Mouse (Mus musculus) thymus, adult 18-20 months (tissue): ENCODE measurements around the gene Glrx2.
A peak's percentile ranks its signal among the peaks of the same experiment; 100 is the strongest.
"Not testable (repeated sequence)": the region's sequence is repeated elsewhere in the genome, so short reads cannot be mapped to it uniquely, and the experiment has no call there.

Experiments
- DNase-seq, 2 experiments: peaks; one replicate each; pipeline ENCODE4 v3.0.0; 2022; ENCODE audit warnings: mixed read lengths in 2 of 2

The Glrx2 gene

DNA sequence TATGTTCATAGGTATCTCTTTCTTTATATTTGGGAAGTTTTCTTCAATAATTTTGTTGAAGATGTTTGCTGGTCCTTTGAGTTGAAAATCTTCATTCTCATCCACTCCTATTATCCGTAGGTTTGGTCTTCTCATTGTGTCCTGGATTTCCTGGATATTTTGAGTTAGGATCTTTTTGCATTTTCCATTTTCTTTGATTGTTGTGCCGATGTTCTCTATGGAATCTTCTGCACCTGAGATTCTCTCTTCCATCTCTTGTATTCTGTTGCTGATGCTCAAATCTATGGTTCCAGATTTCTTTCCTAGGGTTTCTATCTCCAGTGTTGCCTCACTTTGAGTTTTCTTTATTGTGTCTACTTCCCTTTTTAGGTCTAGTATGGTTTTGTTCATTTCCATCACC lies at the start of gene Glrx2:
Gene Glrx2 (plus strand): TSS at position 301 of the 400 bp plus-strand sequence.
- DNase-seq: not testable (repeated sequence)

DNA sequence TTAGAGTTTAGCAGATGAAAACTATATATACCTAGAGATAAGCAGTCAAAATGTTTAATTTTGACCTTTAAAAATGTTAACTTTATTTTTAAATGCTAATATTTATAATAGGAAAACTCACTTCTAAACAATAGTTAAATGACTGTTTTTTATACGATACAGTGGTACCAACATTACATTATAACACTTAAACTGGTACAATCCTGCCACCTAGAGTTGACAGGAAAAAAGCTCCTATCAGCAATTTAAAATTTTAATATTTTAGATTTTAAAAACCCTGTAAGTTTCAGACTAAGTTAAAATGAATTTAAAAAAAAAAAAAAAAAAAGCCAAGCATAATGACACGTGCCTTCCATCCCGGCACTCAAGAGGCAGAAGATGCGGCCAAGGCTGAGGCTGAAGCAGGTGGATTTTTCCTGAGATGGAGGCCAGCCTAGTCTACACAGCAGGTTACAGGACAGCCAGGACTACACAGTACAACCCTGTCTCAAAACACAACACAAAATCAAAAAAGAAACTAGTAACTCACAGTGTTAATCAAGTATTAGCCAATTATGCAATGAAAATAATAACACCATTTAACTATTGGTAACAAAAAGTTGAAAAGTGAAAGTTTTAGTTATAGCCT lies 40.3 kb upstream of the Glrx2 start:
- DNase-seq: no peak

DNA sequence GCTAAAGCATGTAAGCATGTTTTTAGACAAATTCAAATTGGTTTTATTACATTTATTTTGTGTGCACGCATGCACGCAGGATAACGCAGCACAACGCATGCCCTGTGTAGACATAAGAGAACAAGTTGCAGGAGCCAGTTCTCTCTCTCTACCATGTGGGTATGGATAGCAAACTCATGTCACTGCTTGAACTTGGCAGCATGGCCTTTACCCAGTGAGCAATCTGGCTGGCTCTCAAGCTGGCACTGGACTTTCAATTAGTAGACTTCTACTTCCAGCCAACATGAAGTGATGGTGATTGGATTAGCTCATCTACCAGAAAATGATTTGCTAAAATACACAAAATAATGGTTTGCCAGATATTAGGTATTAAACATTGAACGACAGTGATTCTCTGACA lies 35.0 kb upstream of the Glrx2 start:
- DNase-seq: no peak

DNA sequence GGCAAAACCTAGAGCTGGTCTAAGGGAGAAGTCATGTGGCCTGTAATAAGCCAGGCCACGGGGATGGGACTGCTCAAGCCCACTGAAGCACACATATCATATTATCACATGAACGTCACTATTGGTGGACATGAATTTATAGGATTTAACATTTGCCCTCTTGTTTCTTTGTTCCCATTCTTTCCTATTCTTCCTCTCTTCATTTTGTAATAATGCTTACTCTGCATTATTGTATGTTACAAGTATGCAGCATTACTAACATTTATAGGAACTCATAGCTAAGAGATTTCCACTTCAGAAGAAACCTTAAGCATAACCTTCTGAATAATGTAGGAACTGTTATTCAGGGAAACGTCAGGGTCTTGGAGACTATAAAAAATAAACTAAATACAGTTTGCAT lies 31.3 kb upstream of the Glrx2 start:
- DNase-seq: no peak

DNA sequence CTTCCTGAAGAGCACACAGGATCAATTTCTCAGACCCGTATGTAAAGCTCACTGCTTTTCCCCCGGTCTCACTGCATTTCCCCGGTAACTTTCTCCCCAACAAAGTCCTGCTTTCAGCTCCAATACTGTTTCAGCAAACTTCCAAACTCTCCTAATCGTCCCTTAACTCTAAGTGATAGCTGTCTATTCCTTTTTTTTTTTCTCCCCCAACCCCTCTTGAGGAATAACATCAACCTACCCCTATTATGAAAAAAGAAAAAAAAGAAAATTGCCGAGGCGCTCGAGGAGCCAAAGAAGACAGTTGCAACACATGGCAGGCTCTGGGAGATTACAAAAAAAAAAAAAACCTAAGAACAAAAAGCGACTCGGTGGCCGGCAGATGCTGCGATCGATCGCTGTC lies 14.4 kb upstream of the Glrx2 start:
- DNase-seq: no peak

DNA sequence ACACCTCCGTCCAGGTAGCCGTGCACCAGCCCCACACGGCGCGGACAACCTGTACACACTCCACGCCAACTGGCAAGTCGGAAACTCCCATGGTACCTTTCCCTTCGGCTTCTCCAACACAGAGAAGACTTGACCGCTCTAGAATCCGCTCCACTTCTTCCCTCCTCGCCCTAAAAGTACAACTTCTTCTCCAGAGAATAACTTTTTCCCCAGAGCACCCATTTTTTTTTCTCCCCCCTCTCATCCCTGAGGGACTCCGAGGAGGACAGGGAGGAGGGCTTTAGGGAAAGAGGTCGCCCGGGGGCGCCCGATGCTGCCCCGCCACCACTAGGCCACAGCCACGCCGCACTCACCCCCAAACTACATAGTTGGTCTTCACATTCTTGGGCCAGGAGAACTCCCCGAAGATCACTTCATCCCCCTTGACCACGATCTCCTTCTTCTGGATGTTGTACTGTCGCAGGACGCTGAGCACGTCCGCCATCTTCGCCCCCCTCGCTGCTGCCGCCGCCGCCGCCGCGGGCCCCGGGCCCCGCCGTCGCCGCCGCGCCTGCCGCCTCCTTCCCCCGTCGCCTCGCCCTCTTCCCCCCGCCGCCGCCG lies 13.9 kb upstream of the Glrx2 start:
- no peak for DNase-seq

DNA sequence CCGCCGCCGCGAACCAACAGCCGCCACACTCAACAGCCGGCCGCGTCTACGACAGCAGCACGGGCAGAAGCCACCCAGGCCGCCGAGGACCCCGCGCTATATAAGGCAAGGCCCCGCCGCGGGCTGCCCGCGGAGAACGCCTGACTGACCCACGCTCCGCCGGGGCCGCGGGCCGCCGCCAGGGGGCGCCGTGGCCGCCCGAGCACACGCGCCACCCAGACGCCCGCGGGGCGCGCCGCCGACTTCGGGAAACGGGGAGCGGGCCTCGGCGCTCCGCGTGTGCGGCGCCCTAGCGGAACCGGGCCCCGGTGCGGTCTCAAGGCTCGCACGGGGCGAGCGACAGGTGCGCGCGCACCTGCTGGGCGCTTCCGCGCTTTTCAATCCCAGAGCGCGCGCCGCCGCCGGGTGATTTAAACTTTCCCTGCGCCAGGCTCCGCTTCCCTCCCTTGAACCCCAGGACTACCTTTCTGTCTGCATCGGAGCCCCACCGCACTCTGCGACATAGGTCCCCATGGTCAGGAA lies 13.3 kb upstream of the Glrx2 start, which contains the start of gene Cdc73:
Gene Cdc73 (minus strand): TSS at position 153 of the 522 bp plus-strand sequence.
- DNase-seq: peak; percentile 86 to 87

DNA sequence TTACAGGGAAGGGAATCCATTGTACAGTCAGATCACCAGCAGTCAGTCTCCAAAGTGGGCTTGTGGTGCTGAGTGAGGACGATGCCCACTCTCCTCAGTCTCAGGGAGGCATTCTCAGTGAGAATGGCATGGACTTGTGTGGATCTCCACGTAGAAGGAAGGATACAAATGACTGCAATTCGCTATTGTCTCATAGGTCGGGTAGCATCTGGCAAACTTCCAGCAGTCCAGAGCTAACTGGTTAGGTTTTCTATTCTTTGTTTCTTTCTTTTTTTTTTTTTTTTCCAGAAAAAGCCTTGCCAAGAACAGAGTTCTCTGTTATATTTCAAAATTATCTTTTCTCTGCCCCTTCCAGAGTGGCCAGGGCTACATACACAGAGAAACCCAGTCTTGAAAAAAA lies 9.1 kb upstream of the Glrx2 start:
- DNase-seq: no peak

DNA sequence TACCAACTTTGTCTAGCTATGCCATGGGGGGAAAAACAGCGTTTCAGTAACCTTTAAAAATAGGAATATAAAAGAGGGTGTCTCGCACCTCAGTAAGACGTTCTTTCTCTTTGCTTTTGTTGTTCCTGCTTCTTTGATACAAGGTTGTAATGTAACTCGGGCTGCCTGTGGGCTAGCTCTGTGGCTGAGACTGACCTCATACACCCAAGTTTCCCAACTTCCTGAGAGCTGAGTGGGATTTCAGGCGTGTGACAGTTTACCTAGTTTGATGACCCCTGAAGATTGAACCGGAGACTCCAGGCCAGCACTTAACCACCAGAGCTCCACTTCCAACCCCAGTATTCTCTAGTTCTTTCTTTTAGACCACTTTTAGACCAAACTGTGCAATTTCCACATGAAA lies 7.8 kb upstream of the Glrx2 start:
- DNase-seq: no peak

DNA sequence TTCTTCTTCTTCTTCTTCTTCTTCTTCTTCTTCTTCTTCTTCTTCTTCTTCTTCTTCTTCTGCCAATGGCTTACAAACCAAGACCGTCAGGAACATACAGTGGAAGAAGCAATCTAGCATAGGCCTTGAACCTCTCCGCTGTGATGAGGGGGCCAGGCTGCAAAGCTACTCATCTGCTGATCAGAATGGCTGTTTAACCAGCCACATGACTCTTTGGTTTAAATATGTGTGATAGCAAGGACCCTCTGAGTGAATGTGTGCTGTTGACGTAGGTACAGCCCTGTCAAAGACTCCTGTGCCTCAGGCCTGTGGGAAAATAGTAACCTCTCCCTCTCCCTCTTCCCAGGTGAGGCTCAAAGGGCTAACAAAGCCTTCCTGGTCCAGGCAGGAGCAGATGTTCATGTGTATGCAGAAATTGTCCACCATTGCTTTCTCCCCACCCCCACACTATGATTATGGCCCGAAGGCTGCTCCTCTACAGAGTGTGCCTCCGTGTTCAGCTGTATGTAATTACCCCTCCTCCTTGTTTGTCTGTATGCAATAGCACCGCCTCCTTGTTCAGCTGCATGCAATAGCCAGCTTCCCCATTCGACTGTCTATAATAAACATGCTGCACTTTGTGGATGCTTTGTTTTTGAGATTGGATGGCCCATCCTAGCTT lies 6.0 kb upstream of the Glrx2 start:
- no peak for DNase-seq

DNA sequence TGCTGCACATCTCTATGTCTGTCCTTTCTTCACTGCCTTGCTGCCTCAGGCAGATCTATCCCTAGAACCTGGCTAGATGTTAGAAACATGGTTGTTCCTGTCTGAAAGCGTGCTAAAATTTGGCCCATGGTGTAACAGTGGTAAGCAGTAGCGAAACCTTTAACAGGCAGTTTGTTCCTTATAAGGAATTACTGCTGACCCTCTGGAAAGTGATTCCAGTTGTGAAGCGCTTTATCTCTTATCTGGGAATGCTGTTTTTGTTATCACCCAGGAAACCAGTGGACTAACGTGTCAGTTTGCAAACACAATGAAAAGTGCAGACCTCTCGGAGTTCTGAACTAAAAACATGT lies 5.5 kb upstream of the Glrx2 start:
- DNase-seq: no peak

DNA sequence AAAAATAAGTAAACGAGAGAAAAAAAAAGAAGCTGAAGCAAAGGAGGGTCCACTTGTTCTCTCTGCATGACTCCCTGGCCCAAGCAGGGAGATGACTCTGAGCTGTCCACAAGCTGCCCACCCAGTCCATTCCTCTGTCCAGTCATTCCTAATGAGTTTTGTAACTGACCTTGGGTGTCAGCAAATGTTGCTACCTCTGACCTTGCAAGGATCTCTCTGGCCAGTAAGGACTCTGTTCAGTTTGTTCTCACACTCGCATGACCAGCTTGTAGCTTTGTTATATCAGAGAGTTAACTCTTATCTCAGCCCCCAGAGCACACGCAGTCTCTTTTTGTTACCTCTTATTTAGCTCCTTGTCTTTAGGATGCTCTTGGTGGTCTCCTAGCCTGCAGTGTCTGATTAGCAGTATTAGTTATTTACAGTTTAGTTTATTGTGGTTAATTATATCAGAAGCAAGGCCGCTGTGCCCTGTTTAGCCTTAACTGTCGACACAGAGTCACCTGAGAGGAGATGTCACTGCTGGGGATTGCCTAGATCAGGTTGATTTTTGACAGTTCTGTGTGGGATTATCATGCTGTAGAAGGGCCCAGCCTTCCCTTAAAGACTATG lies 8.4 kb downstream of the Glrx2 start:
- no peak for DNase-seq

DNA sequence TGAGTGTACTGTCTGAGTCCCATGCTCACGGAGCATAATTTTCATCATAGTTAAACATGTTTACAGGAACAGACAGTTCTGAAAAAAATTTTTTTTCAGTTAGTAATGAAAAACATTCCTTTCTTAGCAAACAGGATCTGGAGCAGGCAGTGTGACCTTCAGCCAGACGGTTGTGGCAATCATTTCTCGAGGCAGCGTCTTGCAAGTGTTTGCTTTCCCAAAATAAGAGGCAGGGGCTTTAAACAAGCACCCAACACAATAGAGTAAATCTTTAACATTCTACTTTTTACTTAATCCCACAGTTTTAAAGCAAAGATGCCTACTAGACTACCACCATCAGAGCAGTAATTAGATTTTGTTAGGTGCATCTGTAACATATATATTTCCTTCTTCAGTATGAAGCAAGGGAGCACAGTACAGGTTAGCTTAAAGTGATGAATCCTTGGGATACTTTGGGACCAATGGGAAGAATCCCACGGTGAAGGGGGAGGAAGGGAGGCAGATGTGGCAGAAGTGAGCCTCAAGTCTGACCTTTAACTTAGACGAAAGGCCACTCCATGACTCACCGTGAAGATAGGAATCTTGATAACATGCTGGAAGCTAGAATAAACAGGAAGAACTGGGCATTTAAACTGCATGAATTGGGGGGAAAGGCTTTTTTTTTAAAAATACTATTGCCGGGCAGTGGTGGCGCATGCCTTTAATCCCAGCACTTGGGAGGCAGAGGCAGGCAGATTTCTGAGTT lies 11.7 kb downstream of the Glrx2 start:
- no peak for DNase-seq

DNA sequence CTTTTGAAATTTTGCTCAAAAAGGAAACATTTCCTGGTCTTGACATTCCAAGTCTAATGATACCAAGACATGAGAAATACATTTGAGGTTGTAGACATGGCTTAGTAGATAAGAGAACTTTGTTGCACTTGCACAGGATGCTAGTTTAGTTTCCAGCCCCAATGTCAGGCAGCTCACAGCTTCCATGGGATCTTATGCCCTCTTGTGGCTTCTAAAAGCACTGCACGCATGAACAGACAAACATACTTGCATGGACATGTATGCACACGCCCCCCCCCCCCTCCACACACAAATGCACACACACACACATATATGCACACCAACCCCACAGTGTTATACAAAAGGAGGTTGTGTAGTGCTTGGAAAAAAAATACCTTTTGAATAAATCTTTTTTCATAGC lies 14.8 kb downstream of the Glrx2 start:
- no peak for DNase-seq

DNA sequence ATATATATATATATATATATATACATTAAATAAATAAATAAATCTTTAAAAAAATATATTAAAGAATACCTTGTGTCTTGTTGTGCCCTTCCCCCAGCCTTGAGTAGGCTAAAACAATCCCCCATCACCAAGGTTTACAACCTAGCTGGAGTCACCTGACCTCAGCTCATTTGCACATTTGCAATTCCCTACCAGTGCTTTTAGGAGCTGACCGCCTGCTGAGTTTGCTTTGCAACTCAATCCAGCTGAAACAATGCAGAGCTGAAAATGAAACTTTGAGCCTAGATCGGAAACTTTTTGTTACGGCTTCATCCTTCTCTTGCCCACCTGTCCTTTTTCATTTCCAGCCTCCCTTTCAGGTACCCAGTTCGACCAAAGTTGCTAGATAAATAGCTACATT lies 15.6 kb downstream of the Glrx2 start:
- DNase-seq: no peak

DNA sequence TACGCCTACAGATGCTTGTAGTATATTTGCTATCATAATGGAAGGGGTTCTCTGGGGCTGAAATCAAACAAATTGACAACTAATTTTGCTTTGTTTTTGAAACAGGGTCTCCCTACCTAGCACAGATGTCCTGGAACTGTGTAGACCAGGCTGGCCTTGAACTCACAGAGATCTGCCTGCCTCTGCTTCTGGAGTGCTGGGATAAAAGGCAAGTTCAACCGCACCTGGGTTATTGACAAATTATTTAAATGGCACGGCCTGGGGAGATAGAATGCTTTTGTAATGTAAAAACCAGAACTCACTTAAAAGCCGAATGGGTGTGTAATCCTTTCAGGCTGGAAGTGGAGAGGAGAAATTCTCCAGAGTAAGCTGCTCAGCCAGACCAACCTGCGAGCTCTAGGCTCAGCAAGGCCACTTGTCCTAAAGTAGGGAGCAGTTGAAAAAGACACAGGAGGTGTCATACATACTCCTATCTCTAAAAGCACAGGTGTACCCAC lies 17.8 kb downstream of the Glrx2 start:
- no peak for DNase-seq

DNA sequence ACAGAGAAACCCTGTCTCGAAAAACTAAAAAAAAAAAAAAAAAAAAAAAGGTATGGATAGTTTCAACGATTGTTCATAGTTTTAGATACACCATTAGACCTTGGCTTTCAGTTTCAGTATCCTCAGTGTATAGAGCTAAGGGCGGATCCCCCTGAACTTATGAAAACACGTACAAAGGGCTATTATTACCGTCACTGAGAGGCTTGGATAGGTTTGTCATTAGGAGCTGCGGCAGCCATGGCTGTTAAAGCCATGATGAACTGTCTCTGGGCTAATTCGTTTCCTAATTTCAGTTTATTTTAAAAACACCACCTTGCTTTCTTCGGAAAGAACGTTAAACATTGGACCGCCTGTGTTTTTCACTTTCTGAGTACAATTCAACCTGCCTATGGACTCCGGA lies 22.7 kb downstream of the Glrx2 start:
- no peak for DNase-seq

DNA sequence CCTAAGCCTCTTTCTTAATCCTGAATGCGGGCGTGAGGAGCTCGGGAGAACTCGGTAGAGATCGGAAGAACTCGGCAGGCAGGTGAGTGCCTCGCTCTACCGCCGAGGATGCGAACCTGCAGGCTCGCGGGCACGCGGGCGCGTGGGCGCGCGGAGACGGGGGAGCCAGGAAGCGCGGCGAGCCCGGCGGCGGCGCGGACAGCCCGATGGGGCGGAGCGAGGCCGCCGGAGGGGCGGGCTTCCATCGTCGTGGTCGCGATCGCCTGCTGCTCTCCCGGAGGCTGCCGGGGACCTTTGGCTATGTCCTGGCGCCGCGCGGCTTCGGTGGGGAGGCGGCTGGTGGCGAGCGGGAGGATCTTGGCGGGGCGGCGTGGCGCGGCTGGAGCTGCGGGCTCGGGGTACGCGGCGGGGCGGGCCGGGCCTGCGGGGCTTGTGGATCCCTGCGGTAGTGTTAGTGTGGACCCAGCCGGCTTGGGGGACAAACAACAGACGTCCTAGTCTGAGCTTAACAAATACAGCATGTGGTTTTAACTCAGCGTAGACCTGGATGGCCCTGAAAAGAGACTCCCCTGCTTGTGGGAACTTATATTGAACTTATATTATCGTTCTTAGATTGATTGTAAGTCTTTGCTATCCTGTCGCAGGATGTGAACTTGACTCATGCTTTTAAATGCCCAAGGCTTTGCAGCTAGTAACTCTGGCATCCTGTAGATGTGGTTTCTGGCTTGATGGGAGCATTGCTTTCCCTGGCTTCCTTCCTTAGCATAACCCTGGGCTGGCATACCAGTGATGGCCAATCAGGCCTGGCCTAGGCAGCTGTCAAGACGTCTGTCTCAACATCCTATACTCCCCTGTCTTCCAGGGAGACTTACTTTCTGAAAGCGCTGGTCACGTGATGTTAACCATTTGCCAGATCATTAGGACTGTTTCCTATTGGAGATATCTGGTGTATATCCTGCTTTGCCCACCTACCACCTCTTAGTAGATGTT lies 23.5 kb downstream of the Glrx2 start:
- DNase-seq: peak; percentile 83 to 88

DNA sequence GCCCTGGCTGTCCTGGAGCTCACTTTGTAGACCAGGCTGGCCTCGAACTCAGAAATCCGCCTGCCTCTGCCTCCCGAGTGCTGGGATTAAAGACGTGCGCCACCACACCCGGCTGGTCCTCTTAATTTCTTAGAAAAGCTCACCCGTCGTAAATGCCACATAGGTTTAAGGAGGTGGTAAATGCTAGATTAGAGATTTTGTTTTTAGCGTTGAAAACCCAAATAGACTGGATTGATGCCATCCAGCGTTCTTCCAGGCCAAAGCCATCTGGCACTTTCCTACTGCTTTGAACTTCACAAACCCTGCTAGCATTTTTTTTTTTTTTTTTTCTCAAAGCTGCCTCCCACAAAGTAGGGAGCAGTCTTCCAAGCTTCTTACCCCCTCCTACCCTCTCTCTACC lies 24.4 kb downstream of the Glrx2 start:
- no peak for DNase-seq

DNA sequence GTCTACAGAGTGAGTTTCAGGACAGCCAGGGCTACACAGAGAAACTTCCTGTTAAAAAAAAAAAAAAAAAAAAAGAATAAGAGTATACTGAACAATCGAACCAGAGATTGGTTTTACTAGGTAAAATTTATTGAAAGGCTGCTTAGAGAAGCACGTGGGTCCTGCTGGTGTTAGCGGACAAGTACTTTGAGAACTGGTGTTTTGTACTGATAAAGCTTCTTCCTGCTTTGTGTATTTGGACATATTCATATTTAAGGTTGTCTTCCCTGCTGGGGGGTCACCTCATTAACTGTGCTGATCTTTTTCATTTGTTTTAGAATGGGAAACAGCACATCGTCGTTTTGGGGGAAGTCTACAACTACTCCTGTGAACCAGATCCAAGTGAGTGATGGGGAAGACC lies 25.2 kb downstream of the Glrx2 start:
- no peak for DNase-seq

DNA sequence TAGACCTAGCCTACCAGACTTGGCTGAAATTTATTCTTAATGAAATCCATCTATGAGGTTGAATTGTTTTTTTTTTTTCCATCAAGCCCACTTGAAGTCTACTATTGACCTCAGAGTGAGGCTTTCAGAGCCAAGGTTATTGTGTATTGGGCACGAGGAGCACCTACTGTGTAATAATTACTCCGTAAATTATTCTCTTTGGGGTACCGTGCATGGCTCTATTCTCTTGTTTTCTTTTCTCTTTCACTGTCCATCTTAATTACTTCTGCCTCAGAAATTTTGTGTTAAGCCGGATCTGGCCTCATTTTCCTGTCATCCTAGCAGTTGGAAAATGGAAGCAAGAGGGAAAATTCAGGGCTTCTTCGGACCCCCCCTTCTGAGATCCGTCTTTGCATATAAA lies 26.0 kb downstream of the Glrx2 start:
- no peak for DNase-seq

DNA sequence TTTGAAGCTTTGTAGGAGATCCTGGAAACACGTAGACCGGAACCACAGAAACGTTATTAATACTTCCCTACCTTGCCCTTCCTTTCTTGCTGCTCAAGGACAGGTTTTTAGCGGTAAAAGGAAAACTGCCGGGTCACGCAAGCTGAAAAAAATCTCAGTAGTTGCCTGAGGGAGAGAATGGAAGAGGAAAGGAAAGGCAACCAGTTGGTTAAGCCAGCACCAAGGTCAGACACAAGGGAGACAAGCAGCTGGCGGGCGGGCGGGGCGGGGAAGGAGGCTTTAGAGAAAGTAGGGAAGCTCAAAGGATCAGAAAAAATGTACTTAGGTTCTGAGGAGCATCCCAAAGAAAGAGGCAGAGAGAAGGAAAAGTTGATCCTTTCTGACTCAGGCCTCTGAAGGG lies 29.7 kb downstream of the Glrx2 start:
- no peak for DNase-seq
